Mouse (Mus musculus) midbrain, embryonic 16.5 days (tissue): Measurements from ENCODE around the gene Cd160. TPM values are rescaled to one million over a fixed set of nuclear protein-coding genes. Genes with fewer than 3 reads are reported as not detected.

Source experiments
- ATAC-seq: fragments of 200-750 bp; cut with Nextera tagmentation; 2 replicates; pipeline ENCODE4 v1.8.0; 2017; ENCODE audit warnings: moderate TSS enrichment
- H3K27ac ChIP-seq: fragments of 300-500 bp; sonication (generic); 2 replicates; pipeline ENCODE4 v1.5.1; 2014; ENCODE audit warnings: mild to moderate bottlenecking, low read length, mixed read lengths
- H3K27me3 ChIP-seq: fragments of 300-500 bp; sonication (generic); 2 replicates; pipeline ENCODE4 v1.6.1; 2014; ENCODE audit warnings: low read depth, low read length, mixed read lengths; ENCODE audit not compliant: control insufficient read depth, insufficient read depth
- H3K36me3 ChIP-seq: fragments of 300-500 bp; sonication (generic); 2 replicates; pipeline ENCODE4 v1.6.1; 2014; ENCODE audit warnings: mild to moderate bottlenecking, low read length, moderate library complexity, mixed read lengths; ENCODE audit not compliant: control insufficient read depth, insufficient read depth
- H3K4me1 ChIP-seq: fragments of 300-500 bp; sonication (generic); 2 replicates; pipeline ENCODE4 v1.6.1; 2014; ENCODE audit warnings: mild to moderate bottlenecking, low read length, mixed read lengths; ENCODE audit not compliant: control insufficient read depth, insufficient read depth
- H3K4me2 ChIP-seq: fragments of 300-500 bp; sonication (generic); 2 replicates; pipeline ENCODE4 v1.6.1; 2014; ENCODE audit warnings: mild to moderate bottlenecking, low read length, mixed read lengths
- H3K4me3 ChIP-seq: fragments of 300-500 bp; sonication (generic); 2 replicates; pipeline ENCODE4 v1.5.1; 2014; ENCODE audit warnings: low read depth, mild to moderate bottlenecking, low read length, moderate library complexity, mixed read lengths
- H3K9ac ChIP-seq: fragments of 300-500 bp; sonication (generic); 2 replicates; pipeline ENCODE4 v1.6.1; 2014; ENCODE audit warnings: low read depth, low read length, mixed read lengths
- H3K9me3 ChIP-seq: fragments of 300-500 bp; sonication (generic); replicated peaks from 2 replicates; pipeline ENCODE4 v1.6.1; 2014; ENCODE audit warnings: mild to moderate bottlenecking, low read length, mixed read lengths; ENCODE audit not compliant: control insufficient read depth, poor library complexity, severe bottlenecking
- WGBS: fragments of 180-500 bp; shearing (Covaris S2); extraction: QIAGEN DNeasy Blood & Tissue Kit; methylation state at CpG from one replicate; pipeline ENCODE4 v1.1.7; 2014; 5-methylcytosine and 5-hydroxymethylcytosine counted together
- polyA plus RNA-seq: library from polyadenylated mRNA; unstranded; fragments of >200 nt; fragmentation: Nextera tagmentation; extraction: Ambion mirVana; gene quantifications from 2 replicates; pipeline ENCODE4 v1.2.1, GENCODE M21; 2015

The Cd160 gene
- polyA plus RNA-seq, 1 experiment from 2014 or later, result 0.48 TPM

- Histone ChIP-seq H3K4me2 (no peak overlapping the region), H3K27me3 (no peaks in the 10 kb centered on the region), H3K9ac (no peak overlapping the region), H3K4me3 (no peak overlapping the region), H3K9me3 (no peaks in the 10 kb centered on the region), H3K36me3 (no peaks in the 10 kb centered on the region), H3K27ac (no peak overlapping the region), H3K4me1 (no peaks in the 10 kb centered on the region)
- WGBS, result 72% methylated on average over 3 of the region's 3 CpGs
- no peak for ATAC-seq
These were observed 26.7 kb upstream of the Cd160 start for GRCm38 (mm10) chr3:96855833-96856232.

- no peaks in the 10 kb centered on the region for H3K4me1 ChIP-seq
- no peak overlapping the region for H3K4me3 ChIP-seq
- no peaks in the 10 kb centered on the region for H3K27me3 ChIP-seq
- ATAC-seq, result no peak
- no peak overlapping the region for H3K27ac ChIP-seq
- 91% methylated on average over 4 of the region's 4 CpGs for WGBS
- H3K9ac ChIP-seq, result no peak overlapping the region
- H3K36me3 ChIP-seq, result no peaks in the 10 kb centered on the region
- no peaks in the 10 kb centered on the region for H3K9me3 ChIP-seq
- H3K4me2 ChIP-seq, result no peak overlapping the region
These were observed 25.2 kb upstream of the Cd160 start for GRCm38 (mm10) chr3:96854376-96854775.

DNA sequence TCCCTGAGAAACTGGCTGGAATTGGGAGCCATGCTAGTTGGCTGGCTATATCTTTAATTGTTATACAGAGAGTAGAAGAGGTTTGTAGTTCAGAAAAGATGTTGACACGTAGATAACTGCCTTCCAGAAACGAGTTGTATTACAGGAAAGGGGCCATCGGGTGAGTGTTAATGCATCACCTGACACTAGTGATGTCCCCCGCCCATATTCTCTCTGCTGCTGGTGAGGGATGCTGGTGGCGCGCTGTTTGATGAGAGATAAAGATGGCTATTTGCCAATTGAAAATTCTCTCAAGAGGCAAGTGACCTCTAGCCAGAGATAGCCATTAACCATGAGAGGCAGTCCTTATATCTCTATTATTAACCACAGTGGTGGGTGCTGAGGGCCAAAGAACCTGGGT lies 23.4 kb upstream of the Cd160 start:
- H3K36me3 ChIP-seq, result no peaks in the 10 kb centered on the region
- H3K27me3 ChIP-seq, result no peaks in the 10 kb centered on the region
- 80% methylated on average over 6 of the region's 6 CpGs for WGBS
- ATAC-seq, result no peak
- H3K4me2 ChIP-seq, result no peak overlapping the region
- H3K4me3 ChIP-seq, result no peak overlapping the region
- H3K9me3 ChIP-seq, result no peaks in the 10 kb centered on the region
- no peak overlapping the region for H3K9ac ChIP-seq
- no peaks in the 10 kb centered on the region for H3K4me1 ChIP-seq
- no peak overlapping the region for H3K27ac ChIP-seq

GRCm38 (mm10) chr3:96849168-96849727 lies 20.1 kb upstream of the Cd160 start:
- no peaks in the 10 kb centered on the region for H3K9me3 ChIP-seq
- no peaks in the 10 kb centered on the region for H3K27me3 ChIP-seq
- WGBS, result 96% methylated on average over 2 of the region's 2 CpGs
- H3K4me3 ChIP-seq, result no peak overlapping the region
- no peaks in the 10 kb centered on the region for H3K36me3 ChIP-seq
- H3K9ac ChIP-seq, result no peak overlapping the region
- ATAC-seq, result no peak
- H3K27ac ChIP-seq, result no peak overlapping the region
- no peak overlapping the region for H3K4me2 ChIP-seq
- H3K4me1 ChIP-seq, result no peaks in the 10 kb centered on the region

DNA sequence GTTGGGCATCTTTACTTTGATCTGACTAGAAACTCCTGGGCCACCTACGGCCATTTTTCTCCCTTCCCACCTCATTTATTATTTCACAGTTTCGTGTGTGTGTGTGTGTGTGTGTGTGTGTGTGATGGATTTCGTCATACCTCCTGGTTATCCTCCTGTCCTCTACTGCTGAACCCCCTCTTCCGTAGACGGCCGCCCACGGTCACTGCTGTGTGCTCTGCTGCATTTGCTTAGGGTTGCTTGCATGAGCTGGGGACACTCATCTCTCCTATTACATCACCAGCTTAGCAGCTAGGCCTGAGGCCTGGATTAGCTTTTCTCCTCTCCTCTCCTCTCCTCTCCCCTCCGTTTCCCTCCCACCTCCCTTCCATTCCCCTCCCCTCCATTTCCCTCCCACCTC lies 19.3 kb upstream of the Cd160 start:
- no peaks in the 10 kb centered on the region for H3K4me1 ChIP-seq
- H3K36me3 ChIP-seq, result no peaks in the 10 kb centered on the region
- H3K9me3 ChIP-seq, result no peaks in the 10 kb centered on the region
- H3K27me3 ChIP-seq, result no peaks in the 10 kb centered on the region
- H3K4me2 ChIP-seq, result no peak overlapping the region
- ATAC-seq, result no peak
- H3K4me3 ChIP-seq, result no peak overlapping the region
- H3K27ac ChIP-seq, result no peak overlapping the region
- WGBS, result 84% methylated on average over 7 of the region's 8 CpGs
- H3K9ac ChIP-seq, result no peak overlapping the region

DNA sequence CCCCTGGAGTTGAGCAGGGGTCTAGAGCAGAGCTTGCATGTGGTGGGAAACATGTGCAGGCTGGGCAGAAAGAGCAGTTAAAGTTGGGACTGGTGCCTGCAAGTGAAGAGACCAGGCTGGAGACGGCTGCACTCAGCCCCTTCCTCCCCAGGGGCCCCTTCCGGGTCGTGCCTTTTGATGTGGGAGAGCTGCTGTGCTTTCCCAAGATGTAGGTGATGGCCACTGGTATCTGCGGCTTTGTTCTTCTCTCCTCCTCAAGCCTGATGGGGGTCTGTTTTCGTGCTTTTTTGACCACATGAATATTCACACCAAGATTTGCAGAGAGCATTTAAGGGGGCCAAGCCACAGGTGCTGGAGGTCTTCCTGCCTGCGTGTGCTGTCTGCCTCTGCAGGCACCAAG lies 18.5 kb upstream of the Cd160 start:
- Histone ChIP-seq H3K4me2 (no peak overlapping the region), H3K4me1 (no peaks in the 10 kb centered on the region), H3K36me3 (no peaks in the 10 kb centered on the region), H3K27ac (no peak overlapping the region), H3K9ac (no peak overlapping the region), H3K27me3 (no peaks in the 10 kb centered on the region), H3K9me3 (no peaks in the 10 kb centered on the region), H3K4me3 (no peak overlapping the region)
- 40% methylated on average over 6 of the region's 6 CpGs for WGBS
- no peak for ATAC-seq

DNA sequence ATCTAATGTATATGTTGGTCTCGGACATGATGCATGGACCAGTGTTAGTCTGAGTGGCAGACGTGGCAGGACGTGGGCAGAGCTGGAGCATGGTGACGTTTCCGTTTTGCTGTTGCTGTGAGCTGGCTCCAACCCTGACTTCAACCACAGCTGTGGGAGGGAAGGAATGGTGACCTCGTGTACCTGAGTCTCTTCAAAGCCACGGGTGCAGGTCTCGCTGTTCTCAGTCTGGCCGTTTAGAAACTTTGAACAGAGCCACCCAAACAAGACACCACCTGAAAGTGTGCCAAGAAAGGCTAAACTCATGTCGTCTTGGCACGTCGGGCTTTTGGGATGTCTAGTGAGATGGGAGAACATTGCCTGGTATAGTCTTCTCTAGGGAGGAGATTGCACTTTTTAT lies 17.8 kb upstream of the Cd160 start:
- ATAC-seq, result no peak
- H3K27me3 ChIP-seq, result no peaks in the 10 kb centered on the region
- WGBS, result 91% methylated on average over 12 of the region's 12 CpGs

DNA sequence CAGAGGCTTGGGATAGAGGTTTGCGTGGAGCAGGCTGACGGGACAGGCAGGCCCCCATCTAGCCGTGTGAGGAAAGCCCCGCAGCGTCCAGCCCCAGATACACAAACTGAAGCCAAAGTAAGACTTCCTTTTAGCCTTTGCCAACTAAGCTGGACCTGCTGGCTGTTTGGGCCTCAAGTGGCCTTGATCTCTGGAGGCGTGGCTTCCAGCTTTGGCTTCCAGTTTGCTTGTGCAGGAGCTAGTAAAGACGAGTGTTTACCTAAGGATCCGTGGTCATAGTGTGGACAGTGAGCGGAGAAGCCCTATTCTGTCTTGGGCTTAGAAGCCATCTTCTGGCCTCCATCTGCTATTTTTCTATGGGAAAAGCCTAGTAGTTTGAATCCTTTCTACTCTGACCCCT lies 16.7 kb upstream of the Cd160 start:
- Histone ChIP-seq H3K9me3 (no peaks in the 10 kb centered on the region), H3K4me3 (no peak overlapping the region), H3K4me1 (no peaks in the 10 kb centered on the region), H3K27ac (no peak overlapping the region), H3K4me2 (no peak overlapping the region), H3K27me3 (no peaks in the 10 kb centered on the region), H3K9ac (no peak overlapping the region), H3K36me3 (no peaks in the 10 kb centered on the region)
- no peak for ATAC-seq
- 83% methylated on average over 9 of the region's 9 CpGs for WGBS

More for the DNA sequence above, 17.8 kb upstream of the Cd160 start:
- Histone ChIP-seq H3K4me3 (no peak overlapping the region), H3K27ac (no peak overlapping the region), H3K4me2 (no peak overlapping the region), H3K9ac (no peak overlapping the region), H3K9me3 (no peaks in the 10 kb centered on the region), H3K36me3 (no peaks in the 10 kb centered on the region), H3K4me1 (no peaks in the 10 kb centered on the region)

- no peaks in the 10 kb centered on the region for H3K4me1 ChIP-seq
- no peak overlapping the region for H3K4me3 ChIP-seq
- 94% methylated on average over 6 of the region's 6 CpGs for WGBS
- no peak overlapping the region for H3K4me2 ChIP-seq
- no peaks in the 10 kb centered on the region for H3K27me3 ChIP-seq
- H3K9ac ChIP-seq, result no peak overlapping the region
- ATAC-seq, result no peak
- no peaks in the 10 kb centered on the region for H3K36me3 ChIP-seq
- no peak overlapping the region for H3K27ac ChIP-seq
- H3K9me3 ChIP-seq, result no peaks in the 10 kb centered on the region
These were observed 16.0 kb upstream of the Cd160 start for GRCm38 (mm10) chr3:96845191-96845590.
